ENCODE assay signal across 12 mouse cellular contexts in the genomic region with DNA sequence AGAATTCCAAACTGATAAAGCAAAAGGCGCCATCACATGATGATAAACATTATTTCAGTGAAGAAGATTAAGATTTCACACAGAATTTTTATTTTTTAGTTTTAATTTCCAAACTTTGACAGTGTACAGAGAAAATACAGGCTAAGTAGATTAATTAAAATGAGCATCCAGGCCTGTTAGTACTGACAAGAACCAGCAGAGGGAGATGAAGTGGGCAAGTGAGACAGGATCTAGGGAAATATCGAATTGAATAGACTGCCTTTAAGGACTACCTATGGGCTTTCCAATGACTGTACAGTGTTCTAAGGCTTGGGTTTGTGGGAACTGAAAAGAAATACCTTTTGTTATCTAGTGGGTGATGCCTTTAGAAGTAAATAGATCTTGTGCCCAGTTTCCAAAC.
DNase-seq lines count a peak whose midpoint lies in the region; ATAC-seq and TF ChIP-seq lines count a peak whose summit lies in the region.
"Had no signal": no experiment of that assay in that cellular context is flagged by ENCODE, and none has a peak within 500 bp of the region (broad histone marks: within the 10 kb centered on the region; RNA-seq: fewer than 3 reads in every experiment).

No protein-coding gene starts in this region.

- no peak overlapping the region for H3K4me2 ChIP-seq in hindbrain, embryonic 11.5 days (replicated peaks; ENCODE audit: low read depth, low read length)
- no peak overlapping the region for H3K4me2 ChIP-seq in hindbrain, embryonic 12.5 days (replicated peaks)
- H3K4me2 ChIP-seq: liver, embryonic 12.5 days; midbrain, embryonic 15.5 days had no signal

- no peak for TF ChIP-seq CTCF in thymus, adult 2 months (IDR thresholded peaks at IDR 0.05; ENCODE audit: borderline replicate concordance, control insufficient read depth, extremely low read depth, insufficient read depth, low read length, poor library complexity)

- H3K9ac ChIP-seq in hindbrain, embryonic 11.5 days (ENCODE audit: low read depth, low read length), result no peak overlapping the region
- H3K9ac ChIP-seq in hindbrain, embryonic 12.5 days, result no peak overlapping the region
- H3K9ac ChIP-seq: liver, embryonic 12.5 days; midbrain, embryonic 15.5 days had no signal

- no peak overlapping the region for H3K4me3 ChIP-seq in hindbrain, embryonic 11.5 days (ENCODE audit: low read depth, low read length)
- no peak overlapping the region for H3K4me3 ChIP-seq in hindbrain, embryonic 12.5 days
- no peak overlapping the region for H3K4me3 ChIP-seq in thymus, adult 2 months (ENCODE audit: control insufficient read depth, insufficient read depth, low read length)
- H3K4me3 ChIP-seq: liver, embryonic 12.5 days; midbrain, embryonic 15.5 days had no signal

- peak; percentile 7 for DNase-seq in adrenal gland, postnatal 10 days
- no peak for DNase-seq in adrenal gland, postnatal 14 days
- peak; percentile 6 for DNase-seq in hindbrain, embryonic 11.5 days (ENCODE audit: low spot score)
- DNase-seq in lung, postnatal 10 days, result peak; percentile 4
- DNase-seq in lung, postnatal 14 days, result no peak
- DNase-seq in mesoderm, embryonic 11.5 days (ENCODE audit: low read depth, low spot score), result peak; percentile 22
- no peak for DNase-seq in thymus, adult 2 months
- DNase-seq: cerebellum, adult 9-10 months had no signal

- ATAC-seq in hindbrain, embryonic 11.5 days (ENCODE audit: low FRiP score), result no peak
- no peak for ATAC-seq in hindbrain, embryonic 12.5 days (ENCODE audit: low FRiP score)
- ATAC-seq: forebrain, embryonic 16.5 days; liver, embryonic 12.5 days; midbrain, embryonic 15.5 days had no signal

- no peaks in the 10 kb centered on the region for H3K36me3 ChIP-seq in hindbrain, embryonic 11.5 days (ENCODE audit: control insufficient read depth, insufficient read depth, low read length)
- no peaks in the 10 kb centered on the region for H3K36me3 ChIP-seq in hindbrain, embryonic 12.5 days
- no peaks in the 10 kb centered on the region for H3K36me3 ChIP-seq in thymus, adult 2 months (ENCODE audit: control insufficient read depth, insufficient read depth, low read length)
- H3K36me3 ChIP-seq: liver, embryonic 12.5 days; midbrain, embryonic 15.5 days had no signal

- no peaks in the 10 kb centered on the region for H3K27me3 ChIP-seq in hindbrain, embryonic 11.5 days (ENCODE audit: control insufficient read depth, insufficient read depth, low read length)
- no peaks in the 10 kb centered on the region for H3K27me3 ChIP-seq in hindbrain, embryonic 12.5 days
- no peaks in the 10 kb centered on the region for H3K27me3 ChIP-seq in thymus, adult 2 months (ENCODE audit: control insufficient read depth, insufficient read depth, low read length)
- H3K27me3 ChIP-seq: liver, embryonic 12.5 days; midbrain, embryonic 15.5 days had no signal

- WGBS in hindbrain, embryonic 11.5 days, result 78% methylated on average over 2 of the region's 2 CpGs
- 72% methylated on average over 2 of the region's 2 CpGs for WGBS in hindbrain, embryonic 12.5 days
- WGBS in thymus, adult 2 months, result 73% methylated on average over 2 of the region's 2 CpGs

- no peak for TF ChIP-seq POLR2A in thymus, adult 2 months (IDR thresholded peaks at IDR 0.05; ENCODE audit: control insufficient read depth, extremely low read depth, insufficient read depth, low read length, poor library complexity)

- H3K27ac ChIP-seq in hindbrain, embryonic 11.5 days (ENCODE audit: low read depth, low read length), result no peak overlapping the region
- no peak overlapping the region for H3K27ac ChIP-seq in hindbrain, embryonic 12.5 days
- H3K27ac ChIP-seq in thymus, adult 2 months (ENCODE audit: control insufficient read depth, insufficient read depth, low read length), result no peak overlapping the region
- H3K27ac ChIP-seq: liver, embryonic 12.5 days; midbrain, embryonic 15.5 days had no signal

- no peaks in the 10 kb centered on the region for H3K4me1 ChIP-seq in hindbrain, embryonic 11.5 days (replicated peaks; ENCODE audit: control insufficient read depth, insufficient read depth, low read length)
- no peaks in the 10 kb centered on the region for H3K4me1 ChIP-seq in hindbrain, embryonic 12.5 days
- no peaks in the 10 kb centered on the region for H3K4me1 ChIP-seq in thymus, adult 2 months (replicated peaks; ENCODE audit: control insufficient read depth, insufficient read depth, low read length)
- H3K4me1 ChIP-seq: liver, embryonic 12.5 days; midbrain, embryonic 15.5 days had no signal

- no peaks in the 10 kb centered on the region for H3K9me3 ChIP-seq in hindbrain, embryonic 11.5 days (ENCODE audit: control insufficient read depth, low read length)
- H3K9me3 ChIP-seq in hindbrain, embryonic 12.5 days (replicated peaks), result no peaks in the 10 kb centered on the region
- H3K9me3 ChIP-seq: liver, embryonic 12.5 days; midbrain, embryonic 15.5 days had no signal

Comparison
In these comparisons a context has a peak if more than half of its experiments do, and no peak if none do; other contexts are left out.
1. DNase-seq: peak in adrenal gland, postnatal 10 days (single experiment), hindbrain, embryonic 11.5 days (single experiment), lung, postnatal 10 days (single experiment) and mesoderm, embryonic 11.5 days (single experiment); none in adrenal gland, postnatal 14 days (single experiment), lung, postnatal 14 days (single experiment) and thymus, adult 2 months (single experiment).